Mouse (Mus musculus) limb, embryonic 14.5 days (tissue): ENCODE results near the gene Olfr818. TPM values are rescaled to one million over a fixed set of nuclear protein-coding genes. Genes with fewer than 3 reads are reported as not detected.
"Not testable (repeated sequence)": the region's sequence is repeated elsewhere in the genome, so short reads cannot be mapped to it uniquely, and the experiment has no call there.

Experiments
- ATAC-seq: fragments of 200-750 bp; cut with Nextera tagmentation; 2 replicates; pipeline ENCODE4 v1.8.0; 2017; ENCODE audit warnings: low read depth, moderate number of reproducible peaks, moderate TSS enrichment; ENCODE audit not compliant: low FRiP score
- DNase-seq: peaks from one replicate; pipeline ENCODE4 v3.0.0-alpha.2; 2015; ENCODE audit warnings: low spot score
- H3K27ac ChIP-seq: fragments of 300-500 bp; sonication (generic); replicated peaks from 2 replicates; pipeline ENCODE4 v1.5.1; 2014; ENCODE audit warnings: low read depth, mild to moderate bottlenecking, low read length, moderate library complexity, mixed read lengths
- H3K27me3 ChIP-seq: fragments of 300-500 bp; sonication (generic); 2 replicates; pipeline ENCODE4 v1.6.1; 2014; ENCODE audit warnings: low read length, mixed read lengths; ENCODE audit not compliant: control insufficient read depth, insufficient read depth
- H3K36me3 ChIP-seq: fragments of 300-500 bp; sonication (generic); 2 replicates; pipeline ENCODE4 v1.6.1; 2014; ENCODE audit warnings: mild to moderate bottlenecking, low read length, moderate library complexity, mixed read lengths; ENCODE audit not compliant: control insufficient read depth, insufficient read depth
- H3K4me1 ChIP-seq: fragments of 300-500 bp; sonication (generic); 2 replicates; pipeline ENCODE4 v1.6.1; 2014; ENCODE audit warnings: antibody characterized with exemption, low read length, mixed read lengths; ENCODE audit not compliant: control insufficient read depth, insufficient read depth
- H3K4me2 ChIP-seq: fragments of 300-500 bp; sonication (generic); replicated peaks from 2 replicates; pipeline ENCODE4 v1.6.1; 2014; ENCODE audit warnings: low read depth, mild to moderate bottlenecking, low read length, moderate library complexity; ENCODE audit not compliant: severe bottlenecking
- H3K4me3 ChIP-seq: fragments of 300-500 bp; sonication (generic); replicated peaks from 2 replicates; pipeline ENCODE4 v1.5.1; 2014; ENCODE audit warnings: low read length
- H3K9ac ChIP-seq: fragments of 300-500 bp; sonication (generic); 2 replicates; pipeline ENCODE4 v1.6.1; 2014; ENCODE audit warnings: mild to moderate bottlenecking, low read depth, low read length, moderate library complexity; ENCODE audit not compliant: severe bottlenecking
- H3K9me3 ChIP-seq: fragments of 300-500 bp; sonication (generic); 2 replicates; pipeline ENCODE4 v1.6.1; 2016; ENCODE audit warnings: low read length; ENCODE audit not compliant: control insufficient read depth
- POLR2A ChIP-seq: fragments of 200-500 bp; IDR thresholded peaks from 2 replicates; pipeline ENCODE4 v1.8.0; 2012; ENCODE audit warnings: inconsistent platforms, mild to moderate bottlenecking, moderate library complexity, borderline replicate concordance; ENCODE audit not compliant: insufficient read depth, insufficient read length; ENCODE audit errors: extremely low read depth
- WGBS: fragments of 180-500 bp; shearing (Covaris S2); extraction: QIAGEN DNeasy Blood & Tissue Kit; methylation state at CpG from one replicate; pipeline ENCODE4 v1.1.7; 2014; 5-methylcytosine and 5-hydroxymethylcytosine counted together
- polyA plus RNA-seq, 2 experiments: library from polyadenylated mRNA; depleted of rRNA in 1 of 2; stranded (reverse) in 1 of 2; unstranded in 1 of 2; fragments of >200 nt; fragmentation: Nextera tagmentation in 1 of 2; extraction: Ambion mirVana in 1 of 2; gene quantifications; 2 replicates each; pipeline versions ENCODE4 v1.2.1 to v1.2.3; 2012 to 2014

The Olfr818 gene
- polyA plus RNA-seq (2012; rRNA removed): not detected in 2 replicates
- polyA plus RNA-seq (2014; fragmentation: Nextera tagmentation; extraction: Ambion mirVana): not detected in 2 replicates

DNA sequence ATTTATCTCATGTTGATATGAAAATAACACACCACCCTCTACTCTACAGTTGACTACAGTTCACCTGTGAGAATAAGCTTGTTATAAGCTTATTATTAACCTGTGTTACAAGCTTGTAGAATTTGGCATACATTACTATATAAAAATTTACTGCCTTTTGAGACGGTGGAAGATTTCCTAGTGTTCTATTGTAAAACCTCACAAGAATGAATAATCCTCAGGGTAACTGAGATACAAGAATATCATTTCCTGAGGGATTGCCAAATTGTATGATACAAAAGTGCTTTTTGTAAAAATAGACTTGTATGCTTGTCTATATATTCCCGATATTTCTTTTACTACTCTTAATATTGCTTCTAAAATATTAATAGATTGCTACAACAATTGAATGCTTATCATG, at the start of gene Olfr818:
Gene Olfr818, minus strand, starts transcription at position 101 of the 400 bp plus-strand sequence.
- no peak for ATAC-seq

GRCm38 (mm10) chr10:129984962-129985361, 36.1 kb upstream of the Olfr818 start, which contains the start of gene Gm10310:
Gene Gm10310 (minus strand): TSS chr10:129985062.
- H3K4me2 ChIP-seq, DNase-seq, H3K27me3 ChIP-seq, ATAC-seq, H3K9me3 ChIP-seq, H3K27ac ChIP-seq, H3K9ac ChIP-seq, H3K4me3 ChIP-seq, H3K4me1 ChIP-seq, H3K36me3 ChIP-seq: not testable (repeated sequence)
- no CpG with 5 or more reads among the region's 1 CpGs for WGBS

More for the DNA sequence above, at the start of gene Olfr818:
- no peak for DNase-seq
- no peaks in the 10 kb centered on the region for H3K4me1 ChIP-seq
- no peak for TF ChIP-seq POLR2A
- no peak within 1 kb of the TSS for H3K27ac ChIP-seq
- no peaks in the 10 kb centered on the region for H3K27me3 ChIP-seq
- 78% methylated on average over 2 of the region's 2 CpGs for WGBS
- H3K9me3 ChIP-seq: no peaks in the 10 kb centered on the region
- no peaks in the 10 kb centered on the region for H3K36me3 ChIP-seq
- no peak within 1 kb of the TSS for H3K4me3 ChIP-seq
- H3K4me2 ChIP-seq: no peak within 1 kb of the TSS
- H3K9ac ChIP-seq: no peak within 1 kb of the TSS

- H3K4me2 ChIP-seq, H3K9ac ChIP-seq, ATAC-seq, H3K4me3 ChIP-seq, H3K9me3 ChIP-seq, H3K27me3 ChIP-seq, H3K36me3 ChIP-seq, DNase-seq, H3K27ac ChIP-seq, H3K4me1 ChIP-seq: not testable (repeated sequence)
- no CpG with 5 or more reads among the region's 3 CpGs for WGBS
Measured at GRCm38 (mm10) chr10:129981867-129982266, 33.0 kb upstream of the Olfr818 start.

- ATAC-seq, DNase-seq: not testable (repeated sequence)
- WGBS: no CpG with 5 or more reads among the region's 2 CpGs
Measured at GRCm38 (mm10) chr10:129976040-129976439, 27.1 kb upstream of the Olfr818 start, which contains the start of gene Olfr247. Gene Olfr247 (minus strand): TSS chr10:129976140.

GRCm38 (mm10) chr10:129972994-129973393, 24.1 kb upstream of the Olfr818 start:
- H3K27me3 ChIP-seq, DNase-seq, H3K27ac ChIP-seq, H3K4me1 ChIP-seq, H3K4me3 ChIP-seq, H3K9me3 ChIP-seq, ATAC-seq, H3K9ac ChIP-seq, H3K36me3 ChIP-seq, H3K4me2 ChIP-seq: not testable (repeated sequence)
- WGBS: no CpG with 5 or more reads among the region's 3 CpGs

More at GRCm38 (mm10) chr10:129976040-129976439, 27.1 kb upstream of the Olfr818 start, which contains the start of gene Olfr247:
- not testable (repeated sequence) for H3K4me1 ChIP-seq, H3K27me3 ChIP-seq, H3K27ac ChIP-seq, H3K9ac ChIP-seq, H3K36me3 ChIP-seq, H3K4me3 ChIP-seq, H3K9me3 ChIP-seq, H3K4me2 ChIP-seq

DNA sequence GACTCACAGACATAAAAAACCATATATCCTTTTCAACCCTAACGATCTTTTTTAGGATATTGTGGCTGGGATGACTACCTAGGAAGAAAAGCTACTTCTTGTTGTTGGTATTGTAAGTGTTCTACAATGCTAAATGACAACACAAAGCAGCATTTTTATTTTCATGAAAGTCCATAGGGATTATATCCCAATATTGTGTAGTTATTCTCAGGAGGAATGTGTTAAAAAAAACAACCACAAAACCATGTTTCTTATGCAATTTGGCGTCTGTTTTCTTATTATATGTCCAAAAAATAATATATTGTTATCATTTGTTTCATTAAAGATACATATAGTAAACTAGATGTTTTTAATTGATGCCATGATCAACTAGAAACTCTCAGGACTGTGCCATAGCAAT, 18.3 kb upstream of the Olfr818 start, which contains the start of gene Olfr819:
Gene Olfr819, minus strand, starts transcription at position 101 of the 400 bp plus-strand sequence.
- not testable (repeated sequence) for H3K4me3 ChIP-seq, H3K4me2 ChIP-seq, H3K36me3 ChIP-seq, H3K9me3 ChIP-seq, ATAC-seq, H3K27ac ChIP-seq, DNase-seq, H3K4me1 ChIP-seq, H3K27me3 ChIP-seq, H3K9ac ChIP-seq
- WGBS: 73% methylated on average over 2 of the region's 2 CpGs

GRCm38 (mm10) chr10:129966232-129966631, 17.3 kb upstream of the Olfr818 start:
- not testable (repeated sequence) for H3K27ac ChIP-seq, ATAC-seq, H3K36me3 ChIP-seq, H3K9me3 ChIP-seq, H3K4me3 ChIP-seq, H3K9ac ChIP-seq, H3K27me3 ChIP-seq, DNase-seq, H3K4me2 ChIP-seq, H3K4me1 ChIP-seq
- WGBS: 91% methylated on average over 2 of the region's 3 CpGs
